Mouse (Mus musculus) frontal cortex, adult (tissue): ENCODE results near the gene Gimap4.
"Not testable (repeated sequence)": the region's sequence is repeated elsewhere in the genome, so short reads cannot be mapped to it uniquely, and the experiment has no call there.

Experiments
- ATAC-seq: cut with Nextera tagmentation; 2 replicates; pipeline ENCODE4 v1.9.2; 2017; ENCODE audit warnings: mild to moderate bottlenecking, moderate library complexity, mixed read lengths; ENCODE audit not compliant: low TSS enrichment

Gimap4 gene

DNA sequence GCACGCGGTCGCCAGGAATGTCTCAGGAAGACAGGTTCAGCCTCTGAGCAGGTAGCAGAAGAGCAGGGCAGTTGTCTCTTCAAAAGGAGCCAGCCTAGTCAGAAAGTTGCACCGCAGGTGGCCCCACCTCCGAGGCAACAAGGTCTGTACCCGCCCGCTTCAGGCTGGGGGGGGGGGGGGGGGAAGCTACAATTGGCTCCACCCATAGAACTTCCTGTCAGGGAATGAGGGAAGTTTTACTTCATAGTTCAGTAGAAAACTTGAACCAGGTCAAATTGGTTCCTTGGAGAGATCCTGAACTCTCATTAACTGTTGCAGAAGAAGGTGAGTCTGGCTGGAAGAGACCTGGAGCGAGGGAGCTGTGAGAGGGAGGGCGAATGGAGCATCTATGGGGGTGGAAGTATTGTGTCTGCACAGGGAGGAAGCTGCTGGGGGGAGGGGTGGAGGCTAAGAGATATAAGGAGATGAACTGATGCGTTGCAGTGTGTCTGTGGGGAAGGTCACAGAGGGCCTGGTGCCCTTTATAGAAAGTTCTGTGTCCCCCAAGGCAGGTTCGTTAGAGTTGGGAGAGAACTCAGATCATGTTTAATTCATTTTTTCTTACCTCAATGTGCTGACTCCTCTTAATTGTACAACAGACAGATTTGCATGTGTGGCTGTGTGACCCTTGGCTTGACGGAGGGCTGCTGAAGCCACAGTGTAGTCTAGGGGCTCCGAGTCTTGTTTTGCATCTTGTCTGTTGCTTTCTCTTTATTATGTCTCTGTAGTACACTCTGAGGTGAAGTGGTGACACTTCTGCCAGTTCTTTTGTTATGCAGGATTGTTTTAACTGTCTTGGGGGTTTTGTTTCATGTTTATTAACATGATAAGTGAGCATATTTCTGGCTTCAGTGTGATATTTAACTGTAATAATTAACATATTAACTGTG, 8.2 kb upstream of the Gimap4 start, which contains the start of gene Gimap9:
TSS of gene Gimap9 (plus strand) at position 199 of the 929 bp plus-strand sequence.
- ATAC-seq: no peak

DNA sequence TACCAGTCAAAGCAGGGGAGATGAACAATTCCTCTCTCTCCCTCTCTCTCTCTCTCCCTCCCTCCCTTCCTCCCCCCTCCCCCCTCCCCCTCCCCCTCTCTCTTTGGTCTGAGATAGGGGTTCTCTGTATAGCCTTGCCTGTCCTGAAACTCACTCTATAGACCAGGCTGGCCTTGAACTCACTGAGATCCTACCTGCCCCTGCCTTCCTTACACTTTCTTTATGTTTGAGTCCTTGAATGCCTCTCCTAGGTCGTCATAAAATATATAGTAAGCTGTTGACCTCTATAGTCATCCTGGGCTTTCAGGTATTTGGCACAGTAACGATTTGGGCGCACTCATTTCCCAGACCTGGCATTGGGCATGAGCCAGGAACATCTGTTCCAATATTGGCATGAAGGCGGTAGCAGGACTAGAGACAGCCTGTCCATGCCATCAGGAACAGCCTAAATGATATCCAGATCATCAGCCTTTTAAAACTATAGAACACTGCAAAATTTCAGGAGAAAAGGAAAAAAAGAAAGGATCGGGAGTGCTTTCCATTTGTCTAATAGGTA, 7.4 kb upstream of the Gimap4 start:
- no peak for ATAC-seq

DNA sequence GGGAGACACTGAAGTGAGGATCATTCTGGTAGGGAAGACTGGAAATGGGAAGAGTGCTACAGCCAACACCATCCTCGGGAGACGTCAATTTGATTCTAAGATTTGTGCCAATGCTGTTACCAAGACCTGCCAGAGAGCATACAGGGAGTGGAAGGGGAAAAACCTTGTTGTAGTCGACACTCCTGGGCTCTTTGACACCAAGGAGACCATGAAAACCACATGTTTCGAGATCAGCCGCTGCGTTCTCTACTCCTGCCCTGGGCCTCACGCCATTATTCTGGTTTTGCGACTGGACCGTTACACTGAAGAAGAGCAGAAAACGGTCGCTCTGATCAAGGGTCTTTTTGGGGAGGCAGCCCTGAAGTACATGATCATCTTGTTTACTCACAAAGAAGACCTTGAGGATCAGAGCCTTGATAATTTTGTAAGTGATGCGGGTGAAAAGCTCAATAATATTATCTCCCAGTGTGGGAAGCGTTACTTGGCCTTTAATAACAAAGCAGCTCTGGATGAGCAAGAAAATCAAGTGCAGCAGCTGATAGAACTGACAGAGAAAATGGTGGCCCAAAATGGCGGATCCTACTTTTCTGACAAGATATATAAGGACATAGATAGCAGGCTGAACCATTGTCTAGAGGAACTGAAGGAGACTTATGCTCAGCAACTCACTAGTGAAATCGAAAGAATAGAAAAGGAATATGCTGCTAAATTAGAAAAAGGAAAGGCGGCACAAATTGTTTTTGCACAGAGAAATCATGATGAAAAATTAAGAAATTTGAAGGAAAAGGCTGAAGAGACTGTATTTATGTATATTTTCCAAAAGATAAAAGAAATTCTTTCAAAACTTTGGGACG, 6.6 kb upstream of the Gimap4 start:
- no peak for ATAC-seq

DNA sequence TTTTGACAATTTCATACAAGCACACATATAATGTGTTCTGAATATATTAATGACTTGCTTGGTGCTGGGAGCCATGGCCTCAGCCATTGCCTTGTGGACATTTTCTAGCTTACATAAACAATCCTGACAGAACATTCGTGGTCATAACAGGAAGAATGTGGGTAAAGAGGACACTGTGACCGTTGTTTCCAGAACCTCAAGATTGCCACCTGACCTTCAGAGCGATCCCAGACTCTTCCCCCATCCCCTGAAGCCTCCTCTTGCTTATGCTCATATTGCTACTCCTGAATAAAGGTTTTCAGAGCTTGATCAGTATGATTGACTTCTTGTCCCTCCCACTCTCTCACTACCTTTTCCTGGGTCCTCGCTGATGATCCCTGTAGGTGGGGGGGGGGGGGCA, 6.0 kb upstream of the Gimap4 start:
- ATAC-seq: no peak

DNA sequence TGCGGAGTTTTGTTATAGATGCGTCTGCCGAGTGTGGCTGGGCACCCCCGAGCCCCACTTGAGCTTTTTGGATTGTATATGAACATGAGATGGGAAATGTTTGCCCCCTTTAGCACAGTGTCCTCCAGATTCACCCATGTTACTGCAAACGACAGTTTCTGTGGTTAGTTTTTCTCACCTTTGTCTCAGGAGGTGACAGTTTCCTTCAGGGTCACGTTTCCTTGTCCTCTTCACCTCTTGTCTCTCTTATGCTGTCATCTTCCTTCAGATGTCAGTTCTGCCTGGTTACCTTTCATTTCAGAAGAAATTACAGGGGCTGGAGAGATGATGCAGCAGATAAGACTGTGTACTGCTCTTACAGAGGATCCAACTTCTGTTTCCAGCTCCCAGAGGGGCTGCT, 4.6 kb upstream of the Gimap4 start:
- ATAC-seq: no peak

DNA sequence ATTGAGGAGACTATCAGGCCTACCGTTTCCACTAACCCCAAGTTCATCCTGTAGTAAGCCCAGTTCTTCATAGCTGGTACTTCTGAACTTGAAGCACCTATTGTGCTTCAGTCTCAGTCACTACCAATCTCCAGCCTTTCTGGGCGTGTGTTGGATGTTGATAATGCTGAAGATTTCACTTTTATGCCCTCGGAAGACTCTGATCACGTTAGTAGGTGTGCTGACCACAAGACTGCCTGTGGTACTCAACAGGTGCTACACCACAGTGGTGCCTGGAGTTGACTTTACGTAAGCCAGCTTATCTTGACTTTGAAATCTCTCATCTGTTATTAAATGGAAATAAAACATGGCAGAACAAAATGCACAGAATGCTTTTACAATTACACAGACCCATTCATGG, 3.9 kb upstream of the Gimap4 start:
- ATAC-seq: no peak

DNA sequence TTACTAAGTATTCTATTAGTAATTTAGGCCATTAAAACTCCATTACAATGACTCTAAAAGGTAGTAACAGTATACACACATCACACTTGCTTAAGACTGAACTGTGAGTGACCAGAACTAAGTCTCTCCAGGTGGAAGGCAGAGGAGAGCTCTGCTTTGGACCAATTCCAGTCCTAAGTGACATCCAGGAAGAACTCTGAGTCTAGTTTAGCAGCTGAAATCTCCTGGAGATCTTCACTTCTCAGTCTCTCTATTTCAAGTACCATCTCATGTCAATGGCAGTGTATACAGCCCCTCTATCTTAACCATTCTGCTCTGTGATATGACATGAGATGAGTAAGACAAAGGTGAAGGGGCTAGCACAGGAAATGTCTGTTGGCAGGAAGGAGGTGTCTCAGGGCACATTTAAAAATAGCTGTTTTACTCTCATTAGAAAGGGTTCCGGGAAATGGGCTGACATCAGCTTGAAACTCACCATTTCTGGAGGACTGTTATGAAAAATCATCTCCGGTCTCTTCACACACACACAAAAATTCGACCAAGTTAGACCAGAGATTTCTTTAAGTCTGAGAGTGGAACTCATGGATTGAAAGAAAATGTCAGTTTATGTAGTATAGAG, 2.8 kb upstream of the Gimap4 start:
- ATAC-seq: no peak

DNA sequence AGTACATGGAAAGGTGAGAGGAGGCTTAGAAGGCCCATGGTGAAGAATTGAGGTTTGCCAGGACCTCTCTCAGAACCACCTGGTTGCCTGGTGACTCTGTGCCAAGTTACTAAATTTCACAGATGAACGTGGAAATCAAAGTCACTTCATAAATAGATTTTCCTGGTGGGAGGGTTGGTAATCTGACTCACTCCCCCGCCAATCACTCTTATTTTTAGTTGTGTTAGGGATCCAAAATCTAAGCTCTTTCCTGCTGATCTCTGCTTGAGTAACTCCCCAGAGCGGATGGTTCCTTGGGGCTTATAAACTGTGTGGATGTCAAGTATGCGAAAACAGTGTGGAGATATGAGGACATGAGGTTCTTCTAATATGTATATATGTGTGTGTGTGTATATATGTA, 2.1 kb upstream of the Gimap4 start:
- peak; percentile 70 for ATAC-seq

DNA sequence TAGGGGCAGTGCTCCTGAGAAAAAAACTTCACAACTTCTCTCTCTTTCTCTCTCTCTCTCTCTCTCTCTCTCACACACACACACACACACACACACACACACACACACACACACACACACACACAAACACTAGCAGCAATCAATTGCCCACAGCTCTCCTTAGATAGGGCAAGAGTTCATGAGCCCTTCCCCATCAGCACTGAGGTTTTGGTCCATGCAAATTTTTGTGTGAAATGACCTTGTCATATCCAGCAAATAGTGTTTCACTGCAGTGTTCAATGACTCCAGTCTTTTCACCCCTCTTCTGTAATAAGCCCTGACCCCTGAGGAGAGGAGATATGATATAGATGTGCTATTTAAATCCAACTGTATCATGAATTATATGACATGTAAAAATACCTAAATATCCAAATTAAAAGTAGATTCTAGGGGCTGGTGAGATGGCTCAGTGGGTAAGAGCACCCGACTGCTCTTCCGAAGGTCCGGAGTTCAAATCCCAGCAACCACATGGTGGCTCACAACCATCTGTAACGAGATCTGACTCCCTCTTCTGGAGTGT, 1.0 kb upstream of the Gimap4 start:
- ATAC-seq: not testable (repeated sequence)

DNA sequence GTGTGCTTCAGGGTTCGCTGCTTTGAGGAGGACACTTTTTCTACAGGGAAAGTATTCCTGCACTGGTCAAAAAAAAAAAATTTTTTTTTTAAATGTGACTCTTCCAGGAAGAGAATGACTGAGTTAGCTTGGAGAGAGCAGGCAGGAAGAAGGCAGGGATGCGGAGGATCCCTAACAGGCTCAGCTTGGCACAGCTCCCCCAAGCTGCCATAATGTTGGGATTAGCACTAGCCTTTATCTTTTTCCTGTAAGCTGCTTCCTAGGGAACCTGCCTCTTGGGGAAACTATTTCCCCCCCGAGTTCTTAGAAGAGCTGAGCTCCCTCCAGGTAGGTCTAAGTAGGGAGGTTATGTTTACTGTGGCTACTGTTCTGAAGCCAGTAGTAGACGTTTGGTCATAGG, 457 bp downstream of the Gimap4 start:
- no peak for ATAC-seq

DNA sequence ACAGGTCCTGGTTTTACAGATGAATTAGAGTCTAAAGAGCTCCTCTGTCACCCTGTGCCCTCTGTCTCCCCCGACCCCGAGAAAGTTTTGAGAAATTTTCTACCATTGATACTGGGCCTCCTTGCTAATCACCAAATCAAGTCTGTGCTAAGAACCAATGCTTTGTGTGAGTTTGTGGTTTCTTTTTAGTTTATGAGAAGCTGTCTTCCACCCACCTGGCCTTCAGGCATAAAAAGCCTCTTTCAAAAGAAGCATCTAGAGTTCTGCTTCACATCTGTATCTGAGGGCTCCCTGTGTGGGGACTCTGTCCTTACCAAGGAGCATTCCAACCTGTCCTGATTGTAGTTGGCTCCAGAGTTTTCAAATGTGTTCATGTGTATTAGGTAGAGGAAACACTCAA, 902 bp downstream of the Gimap4 start:
- no peak for ATAC-seq

DNA sequence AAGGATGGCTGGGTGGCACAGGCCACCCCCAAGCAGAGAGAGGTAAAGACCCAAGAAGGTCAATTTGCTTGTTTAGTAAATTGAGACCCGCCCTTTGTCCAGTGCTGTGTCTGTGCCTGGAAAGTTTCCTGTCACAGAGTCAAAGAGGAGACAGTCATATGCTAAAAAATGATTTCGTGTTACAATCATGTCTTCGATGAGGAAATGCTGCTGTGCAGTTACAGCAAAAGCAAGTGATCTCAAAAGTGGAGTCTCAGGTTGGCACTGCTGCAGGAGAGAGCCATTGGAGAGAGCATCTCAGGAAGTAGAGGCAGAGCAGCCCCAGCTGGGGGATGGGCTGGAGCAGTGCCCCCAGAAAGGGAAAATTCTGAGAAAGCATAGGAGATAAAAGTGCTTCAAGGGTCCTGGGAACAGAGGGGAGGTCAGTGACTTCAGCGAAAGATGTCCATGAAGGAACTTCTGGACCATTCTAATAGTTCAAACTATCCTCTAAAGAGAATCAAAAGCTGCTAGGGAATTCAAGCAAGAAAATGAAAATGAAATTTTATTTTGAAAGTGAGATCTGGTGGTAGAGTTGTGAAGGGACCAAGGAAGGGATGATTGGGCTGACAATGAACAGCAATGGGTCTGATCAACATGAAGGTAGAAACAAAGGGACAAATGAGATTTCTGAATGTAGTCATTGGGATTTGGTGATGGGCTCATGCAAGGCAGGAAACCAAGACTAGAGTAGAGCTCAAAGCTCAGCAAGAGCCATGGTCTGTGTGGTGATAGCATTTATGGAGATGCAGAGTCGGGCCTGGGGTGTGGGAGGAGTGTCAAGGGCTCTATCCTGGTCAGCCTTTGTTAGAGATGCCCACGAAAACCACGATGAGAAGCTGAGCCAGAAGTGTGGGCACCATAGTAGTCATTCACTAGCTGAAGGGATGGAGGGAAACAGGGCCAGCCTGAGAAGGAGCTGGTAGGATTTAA, 1.6 kb downstream of the Gimap4 start:
- no peak for ATAC-seq

DNA sequence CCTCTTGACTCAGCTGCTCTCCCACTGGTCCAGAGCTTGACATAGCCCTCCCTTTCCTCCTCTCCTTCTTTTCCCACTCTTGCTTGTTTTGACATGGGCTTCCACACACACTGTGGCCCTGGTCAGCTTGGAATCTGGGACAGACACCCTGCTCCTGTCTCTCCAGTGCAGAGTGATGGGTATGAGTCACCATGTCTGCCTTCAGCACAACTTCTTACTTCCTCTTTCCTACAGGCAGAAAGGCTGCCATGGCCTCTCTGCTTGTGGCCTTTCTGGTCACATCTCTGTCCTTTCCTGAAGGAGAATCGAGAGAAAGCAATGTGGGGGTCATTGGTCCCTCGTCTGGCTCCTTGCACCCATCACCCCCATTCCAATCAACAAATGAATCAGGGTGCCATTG, 2.7 kb downstream of the Gimap4 start:
- ATAC-seq: no peak

DNA sequence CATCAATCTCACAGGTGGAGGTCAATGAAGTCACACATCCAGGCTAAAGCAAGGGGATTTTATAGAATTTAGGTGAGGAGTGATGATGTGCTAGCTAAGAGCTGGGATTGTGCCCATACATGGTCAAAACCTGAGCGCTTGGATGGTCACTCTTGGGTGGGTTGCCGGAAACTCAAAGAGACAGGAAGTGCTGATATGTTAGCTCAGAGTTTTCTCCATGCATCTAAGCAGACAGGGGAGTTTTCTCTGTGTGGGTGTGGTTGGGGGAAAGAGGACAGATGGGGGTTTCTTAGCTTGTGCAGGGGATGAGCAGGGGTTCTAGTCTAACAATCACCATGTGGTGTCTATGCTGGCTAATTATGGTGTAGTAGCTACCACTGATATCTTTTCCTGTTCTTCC, 5.0 kb downstream of the Gimap4 start:
- ATAC-seq: no peak

DNA sequence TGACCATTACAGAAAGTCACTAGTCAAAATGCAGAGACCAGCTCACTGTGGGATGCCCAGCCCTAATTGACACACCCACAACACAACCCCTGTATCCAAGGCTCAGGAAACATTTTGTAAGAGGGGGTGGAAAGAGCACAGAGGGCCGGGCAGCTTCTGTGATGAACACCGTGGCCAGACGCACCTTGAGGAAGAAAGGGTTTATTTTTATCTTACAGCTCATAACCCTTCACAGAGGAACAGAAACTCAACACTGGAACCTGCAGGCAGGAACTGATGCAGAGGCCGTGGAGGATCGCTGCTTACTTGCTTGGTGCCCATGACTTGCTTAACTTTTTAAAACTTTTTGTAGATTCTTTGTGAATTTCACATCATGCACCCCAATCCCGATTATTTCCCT, 8.6 kb downstream of the Gimap4 start:
- no peak for ATAC-seq

DNA sequence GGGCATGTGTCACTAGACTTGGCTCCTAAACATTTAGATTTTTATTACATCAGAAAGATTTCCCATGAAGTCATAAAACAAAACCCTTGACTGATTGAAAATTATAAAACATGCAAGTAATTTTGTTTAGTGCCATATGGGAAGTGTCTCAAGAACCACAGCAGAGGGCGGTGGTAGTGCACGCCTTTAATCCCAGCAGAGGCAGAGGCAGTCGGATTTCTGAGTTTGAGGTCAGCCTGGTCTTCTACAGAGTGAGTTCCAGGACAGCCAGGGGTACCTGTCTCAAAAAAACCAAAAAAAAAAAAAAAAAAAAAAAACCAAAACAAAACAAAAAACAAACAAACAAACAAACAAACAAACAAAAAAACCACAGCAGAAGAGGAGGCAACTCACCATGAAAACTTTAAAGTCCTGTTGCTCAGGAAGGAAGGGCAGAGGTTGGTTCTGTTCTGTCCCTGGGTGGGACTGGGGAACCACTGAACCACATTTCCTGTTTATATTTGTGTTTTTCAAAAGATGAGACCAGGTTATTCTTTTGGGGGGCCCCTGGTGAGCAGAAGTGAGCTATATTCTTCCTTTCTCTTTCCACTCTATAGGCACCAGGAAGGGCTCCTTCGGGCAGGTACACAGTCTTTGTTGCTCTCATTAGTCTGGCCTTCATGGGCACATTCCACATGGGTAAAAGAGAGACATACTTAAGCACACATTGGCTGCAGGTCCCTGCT, 12.6 kb downstream of the Gimap4 start:
- no peak for ATAC-seq

DNA sequence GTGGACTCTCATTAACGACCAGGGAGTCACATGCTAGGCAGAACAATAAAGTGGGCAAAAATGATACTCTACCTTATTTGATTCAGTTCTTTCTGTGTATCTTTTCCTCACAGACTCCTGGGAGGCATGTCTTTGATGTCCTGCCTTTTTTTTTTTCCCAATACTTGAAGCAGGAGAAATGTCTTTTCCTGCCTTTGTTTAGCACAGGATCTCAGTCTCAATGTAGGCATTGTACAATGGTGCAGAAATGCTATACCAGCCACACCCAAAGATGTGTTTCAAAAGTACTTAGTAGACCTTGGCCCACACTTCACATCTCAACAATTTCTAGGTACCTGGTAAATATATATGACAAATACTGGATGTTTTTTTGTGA, 13.2 kb downstream of the Gimap4 start:
- no peak for ATAC-seq

DNA sequence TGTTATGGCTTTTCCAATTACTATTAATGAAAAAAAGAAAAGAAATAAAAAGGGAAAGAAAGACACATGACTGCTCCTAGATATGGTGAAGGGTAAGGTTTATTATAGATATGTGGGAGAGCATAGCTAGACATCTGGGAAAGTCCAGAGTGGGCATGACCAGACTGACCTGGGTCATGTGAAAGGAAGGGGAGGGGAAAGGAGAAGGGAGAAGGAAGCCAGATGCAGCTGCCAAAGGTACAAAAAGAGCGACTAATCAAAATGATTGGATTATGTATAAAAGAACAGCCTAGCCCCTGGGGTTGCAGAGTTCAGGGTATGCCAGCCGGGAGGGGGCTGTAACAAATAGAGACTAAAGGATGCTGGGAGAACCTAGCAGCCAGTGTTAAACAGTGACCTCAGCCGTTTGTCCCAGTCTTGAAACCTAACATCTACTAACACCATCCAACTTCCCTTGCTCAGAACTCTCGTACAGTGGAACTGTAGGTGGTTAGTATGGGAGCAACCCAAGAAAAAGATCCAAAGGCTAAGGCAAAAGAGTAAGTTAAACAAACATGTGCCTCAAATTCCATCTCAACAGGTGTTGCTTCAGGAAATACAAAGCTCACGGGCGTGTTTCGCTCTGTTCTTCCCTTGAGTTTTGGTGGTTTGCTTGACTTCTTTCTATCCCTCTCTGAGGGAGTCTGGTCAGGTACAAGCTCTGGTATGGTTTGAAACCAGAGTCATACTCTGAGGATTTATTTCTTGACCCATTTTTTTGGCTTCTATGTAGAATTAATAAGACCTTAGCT, 13.9 kb downstream of the Gimap4 start:
- no peak for ATAC-seq

DNA sequence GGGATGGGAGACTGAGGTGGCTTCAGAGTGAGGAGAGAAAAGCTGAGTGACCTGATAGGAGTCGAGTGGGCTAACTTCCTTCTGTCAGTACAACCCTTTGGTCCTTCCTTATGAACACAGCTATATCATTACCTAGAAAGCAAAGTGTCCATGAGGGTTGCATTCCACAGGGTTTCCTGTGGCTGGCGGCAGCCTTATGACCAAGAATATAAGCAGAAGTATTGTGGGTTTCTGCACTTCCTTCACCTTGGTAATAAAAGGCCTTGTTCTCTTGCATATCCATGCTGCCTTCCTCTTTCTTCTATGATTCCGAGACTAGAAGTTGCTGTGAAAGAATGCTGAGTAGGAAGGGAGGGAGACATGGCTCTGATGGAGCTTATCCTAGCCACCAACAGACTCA, 14.5 kb downstream of the Gimap4 start:
- ATAC-seq: no peak
